Mouse (Mus musculus) T-helper 2 cell (primary cell): ENCODE data around the gene Ap5m1.
"Not testable (repeated sequence)": the region's sequence is repeated elsewhere in the genome, so short reads cannot be mapped to it uniquely, and the experiment has no call there.

Source experiments
- in situ Hi-C: fragments of 300-600 bp; cut with MboI, MseI; formaldehyde crosslinking; loops from one replicate; pipeline ENCODE4 v1.15.1; 2025; ENCODE audit warnings: high pct_unique_total_duplicates

Gene Ap5m1

DNA sequence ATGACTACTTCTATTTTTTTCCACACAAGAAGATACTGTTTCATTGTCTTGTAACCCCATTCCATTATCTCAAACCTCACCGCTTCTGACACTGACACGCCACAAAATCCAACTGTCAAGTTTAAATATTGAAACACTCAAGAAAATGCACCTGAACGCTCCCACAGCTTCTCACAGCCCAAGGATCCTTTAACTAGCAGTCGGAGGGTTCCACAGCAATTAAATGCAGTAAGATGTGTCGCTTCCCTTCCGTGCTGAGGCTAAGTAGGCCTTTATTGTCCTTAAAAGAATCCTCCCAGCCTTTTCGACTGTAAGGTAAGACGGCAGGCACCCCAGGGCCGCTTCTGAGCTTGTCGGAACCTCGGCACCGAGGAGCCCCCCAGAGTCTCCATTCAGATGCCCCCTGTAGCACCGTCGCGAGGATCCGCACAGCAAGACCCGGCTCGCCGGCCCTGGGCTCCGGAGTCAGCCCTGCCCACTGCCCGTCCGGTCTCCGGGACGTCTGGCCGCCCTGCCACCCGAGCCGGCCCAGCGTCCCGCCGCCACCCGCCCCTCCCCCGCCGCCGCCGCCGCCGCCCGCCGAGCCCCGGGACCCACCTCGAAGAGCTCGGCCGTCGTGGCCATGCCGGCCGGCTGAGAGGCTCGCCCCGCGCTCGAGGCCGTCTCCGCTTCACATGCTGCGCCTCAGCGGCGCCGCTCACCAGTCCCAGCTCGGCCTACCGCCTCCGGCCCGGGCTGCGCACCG lies at the start of gene Ap5m1:
Ap5m1 (plus strand) TSS at position 569 of the 745 bp plus-strand sequence.
- in situ Hi-C loops = no loop called here

DNA sequence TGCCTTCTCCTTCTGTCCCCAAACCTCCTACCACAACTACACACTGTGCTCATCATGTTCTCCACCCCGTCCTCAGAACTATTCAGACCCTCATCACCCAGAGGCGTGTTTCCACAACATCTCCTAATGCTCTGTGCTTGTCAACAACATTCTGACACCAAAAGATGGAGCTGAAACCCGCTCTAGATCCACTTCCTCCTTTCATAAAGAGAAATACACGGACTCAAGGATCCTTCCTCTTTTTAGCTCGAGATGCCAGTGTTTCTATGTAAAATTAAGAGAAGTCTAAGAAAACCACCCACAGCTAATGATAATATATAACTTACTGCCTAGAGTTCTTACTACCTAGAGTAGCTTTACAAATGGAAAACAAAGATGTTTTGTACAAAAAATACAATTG lies 46.1 kb upstream of the Ap5m1 start:
- in situ Hi-C loops = no loop called here

DNA sequence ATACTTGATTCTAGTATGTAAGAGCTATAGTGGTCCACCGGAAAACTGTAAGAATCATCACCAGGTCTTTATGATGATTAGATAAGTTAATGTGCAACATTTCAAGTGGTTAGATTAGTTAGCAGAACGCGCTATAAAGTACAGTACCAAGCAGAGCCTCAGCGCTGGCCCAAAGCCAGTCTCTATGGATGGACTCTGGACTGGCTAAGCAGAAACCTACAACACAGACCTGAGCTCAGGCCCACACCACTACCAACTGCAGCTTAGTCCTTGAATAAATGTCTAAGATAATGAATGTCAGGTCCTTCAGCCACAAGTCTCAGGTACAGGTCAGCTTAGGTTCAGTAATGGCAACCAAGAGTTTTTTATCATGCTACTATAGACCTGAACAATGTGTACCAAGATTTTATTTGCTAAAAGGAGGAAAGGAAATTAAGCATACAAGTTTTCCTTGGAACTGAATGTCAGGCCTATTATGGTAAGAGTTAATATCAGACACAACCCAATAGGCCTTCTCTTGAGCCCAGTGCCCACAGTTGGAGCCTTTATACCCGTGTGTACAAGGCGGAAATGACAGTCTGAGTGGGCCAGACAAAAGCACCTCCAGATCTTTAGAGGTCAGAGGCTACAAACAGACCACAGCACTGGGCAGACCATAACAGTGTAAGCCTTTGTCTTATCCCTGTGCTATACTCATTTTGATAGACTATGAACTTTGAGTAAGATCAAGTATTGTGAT lies 38.7 kb upstream of the Ap5m1 start:
- in situ Hi-C loops = no loop called here

DNA sequence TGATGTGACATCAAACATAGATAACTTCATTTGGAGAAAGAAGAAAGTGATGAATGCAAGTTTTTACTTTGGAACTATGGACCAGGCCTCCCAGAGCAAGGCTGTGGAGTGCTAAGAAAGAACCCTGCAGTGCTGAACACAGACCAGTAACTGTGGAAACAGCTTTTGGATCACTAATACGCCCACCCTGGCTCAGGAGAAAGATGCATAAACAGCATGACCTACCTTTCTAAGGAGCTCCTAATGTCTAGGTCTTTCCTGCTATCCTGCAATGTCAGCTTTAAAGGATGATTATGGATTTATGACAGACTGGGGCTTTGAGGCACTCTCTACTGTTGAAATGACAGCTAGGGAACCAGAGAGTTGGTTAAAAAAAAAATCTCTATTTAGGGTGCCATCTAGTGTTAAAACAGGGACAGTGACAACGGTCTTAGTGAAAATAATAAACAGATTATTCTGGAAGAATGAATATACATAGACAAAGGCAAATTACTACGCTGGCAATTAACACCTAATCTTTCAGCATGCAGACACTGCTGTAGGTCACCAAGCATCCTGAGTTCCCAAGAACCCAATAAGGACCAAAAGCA lies 38.0 kb upstream of the Ap5m1 start:
- in situ Hi-C loops = no loop called here

DNA sequence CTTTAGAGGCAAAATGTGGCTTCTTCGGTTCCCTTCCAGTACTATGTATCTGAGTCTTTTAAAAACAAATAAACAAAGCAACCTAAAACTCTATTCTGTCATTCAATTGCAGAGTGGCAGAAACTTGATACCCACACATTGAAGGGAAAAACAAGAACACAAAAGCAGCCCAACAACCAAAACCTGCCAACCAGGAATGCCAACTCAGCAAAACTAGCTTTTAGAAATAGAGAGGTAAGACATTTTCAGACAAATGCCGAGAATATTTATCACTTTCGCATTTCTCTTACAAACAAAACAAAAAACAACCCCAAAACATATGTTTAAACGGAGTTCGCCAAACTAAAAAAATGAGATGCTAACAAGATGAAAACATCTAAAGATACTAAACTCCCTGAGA lies 36.9 kb upstream of the Ap5m1 start:
- in situ Hi-C loops = no loop called here

DNA sequence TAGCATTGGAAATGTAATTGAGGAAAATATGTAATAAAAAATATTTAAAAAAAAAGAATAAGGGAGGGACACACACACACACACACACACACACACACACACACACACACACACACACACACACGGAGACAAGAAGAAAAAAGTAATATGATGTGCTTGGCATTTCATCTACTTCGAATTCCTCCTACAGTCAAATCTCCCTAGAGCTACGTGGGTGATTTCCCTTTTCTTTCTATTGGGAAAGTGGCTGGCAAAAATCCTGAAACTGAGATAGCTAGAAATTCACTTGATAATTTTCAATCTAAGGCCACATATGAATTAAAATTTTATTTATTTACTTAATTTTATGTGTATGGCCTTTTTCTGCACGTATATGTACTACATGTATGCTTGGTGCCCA lies 20.3 kb upstream of the Ap5m1 start:
- in situ Hi-C loops = no loop called here

DNA sequence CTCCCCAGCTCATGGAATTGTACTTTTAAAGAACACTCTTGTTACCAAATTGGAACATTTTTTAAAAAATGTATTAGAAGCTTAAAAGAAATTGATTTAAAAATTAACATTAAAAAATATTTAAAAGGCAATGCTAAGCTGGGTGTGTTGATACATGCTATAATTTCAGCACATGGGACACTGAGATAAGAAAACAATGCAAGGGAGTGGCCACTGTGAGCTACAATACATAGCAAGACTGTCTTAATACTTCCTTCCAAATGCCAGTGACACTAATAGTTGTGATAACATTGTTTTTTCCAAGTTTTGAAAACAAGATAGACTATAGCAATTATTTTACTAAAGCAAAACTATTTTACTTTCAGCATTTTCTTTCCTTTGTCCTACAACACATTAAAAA lies 16.4 kb upstream of the Ap5m1 start:
- in situ Hi-C loops = no loop called here

DNA sequence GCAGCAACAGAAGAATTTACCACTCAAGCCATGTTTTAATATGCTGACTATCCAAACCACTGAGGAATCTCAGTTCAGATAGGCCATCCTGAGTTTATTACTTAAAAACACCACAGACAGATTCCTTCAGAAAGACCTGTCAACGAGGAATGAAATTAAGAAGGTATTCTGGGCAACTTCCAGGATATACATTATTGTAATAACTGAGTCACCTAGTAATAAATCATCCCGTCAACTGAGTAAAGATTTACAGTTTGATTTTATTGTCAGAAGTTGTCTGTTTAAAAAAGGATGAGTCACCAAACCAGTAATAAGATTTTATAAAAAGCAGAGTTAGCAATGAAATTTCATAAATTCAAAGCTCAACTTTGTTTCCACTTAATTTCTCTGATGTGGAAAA lies 2.1 kb upstream of the Ap5m1 start:
- in situ Hi-C loops = no loop called here

DNA sequence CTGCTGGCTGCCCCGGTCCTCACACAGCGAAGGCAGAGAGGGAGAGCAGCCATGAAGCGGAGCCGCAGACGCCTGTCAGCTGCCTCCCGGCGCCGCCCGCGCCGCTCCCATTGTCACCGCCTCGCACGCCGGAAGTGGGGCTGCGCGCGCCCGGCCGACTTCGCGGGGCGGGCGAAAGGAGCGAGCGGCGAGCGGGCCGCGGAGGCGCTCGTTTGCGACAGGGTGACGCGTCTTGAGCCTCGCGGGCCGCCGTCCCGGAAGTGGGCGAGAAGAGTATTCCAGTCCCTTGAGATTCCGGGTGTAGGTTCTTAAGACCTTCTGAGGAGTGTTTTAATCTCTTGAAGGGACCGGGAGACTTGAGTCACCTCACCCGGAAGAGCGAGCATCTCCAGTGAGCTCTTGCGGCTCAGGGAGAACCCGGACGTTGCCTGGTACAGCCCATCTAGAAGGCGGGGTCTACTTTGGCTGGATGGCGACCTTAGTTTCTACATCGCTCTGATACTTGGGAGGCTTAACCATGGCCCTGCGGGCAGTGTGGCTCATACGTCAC lies 452 bp downstream of the Ap5m1 start, which contains the start of gene Exoc5:
Exoc5 (minus strand) TSS at position 380 of the 550 bp plus-strand sequence.
- in situ Hi-C loops = no loop called here

DNA sequence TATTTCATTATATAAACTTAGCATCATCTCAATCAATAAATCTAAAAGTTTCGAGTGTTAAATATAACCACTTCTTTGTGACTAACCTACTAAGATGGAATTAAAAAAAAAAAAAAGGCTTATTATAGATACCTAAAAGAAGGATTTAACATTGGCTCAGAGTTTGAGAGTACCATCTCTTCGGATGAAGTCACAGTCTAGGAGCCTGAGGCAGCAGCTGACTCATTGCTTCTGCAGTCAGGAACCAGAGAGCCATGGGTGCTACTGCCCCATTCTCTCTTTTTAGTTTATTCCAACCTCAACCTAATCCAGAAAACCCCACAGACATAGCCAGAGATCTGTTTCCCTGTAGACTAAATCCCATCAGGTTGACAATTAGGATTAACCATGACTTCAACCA lies 6.9 kb downstream of the Ap5m1 start:
- in situ Hi-C loops = loop anchor here (10.0 kb wide), 1 partner anchor 92 kb away; no protein-coding TSS in a partner anchor

DNA sequence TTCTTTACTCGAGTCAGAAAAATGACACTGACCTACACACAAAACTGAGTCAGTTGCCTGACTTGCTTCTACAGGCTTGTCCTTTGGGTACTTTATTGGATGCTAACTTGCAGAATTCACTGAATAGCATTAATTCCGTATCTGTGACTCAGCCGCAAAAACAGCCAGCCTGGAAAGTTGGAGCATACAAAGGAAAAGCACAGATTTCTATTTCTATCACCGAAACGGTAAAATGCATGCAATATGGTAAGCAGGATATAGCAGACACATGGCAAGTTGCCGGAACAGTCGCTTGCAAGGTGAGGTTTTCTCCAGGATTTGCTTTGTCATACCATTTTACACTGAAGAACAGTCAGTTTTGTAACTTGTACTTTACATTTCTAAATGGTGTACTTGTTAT lies 8.0 kb downstream of the Ap5m1 start:
- in situ Hi-C loops = loop anchor here (10.0 kb wide), 1 partner anchor 91 kb away; no protein-coding TSS in a partner anchor

DNA sequence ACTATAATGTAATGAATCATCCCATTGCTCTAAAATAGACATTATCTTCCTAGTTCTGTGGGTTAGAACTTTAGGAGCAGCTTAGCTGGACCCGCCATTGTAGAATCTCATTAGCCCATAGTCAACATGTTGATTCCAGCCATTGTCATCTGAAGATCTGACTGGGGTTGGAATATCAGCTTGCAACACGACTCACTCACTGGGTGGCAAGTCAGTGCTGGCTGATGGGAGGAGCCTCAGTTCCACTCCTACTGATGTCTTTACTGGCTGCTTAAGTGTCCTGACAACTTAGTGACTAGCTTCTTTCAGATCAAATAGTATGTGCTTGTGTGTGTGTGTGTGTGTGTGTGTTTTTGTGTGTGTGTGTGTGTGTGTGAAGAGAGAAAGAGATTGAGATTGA lies 8.5 kb downstream of the Ap5m1 start:
- in situ Hi-C loops = loop anchor here (10.0 kb wide), 1 partner anchor 90 kb away; no protein-coding TSS in a partner anchor

DNA sequence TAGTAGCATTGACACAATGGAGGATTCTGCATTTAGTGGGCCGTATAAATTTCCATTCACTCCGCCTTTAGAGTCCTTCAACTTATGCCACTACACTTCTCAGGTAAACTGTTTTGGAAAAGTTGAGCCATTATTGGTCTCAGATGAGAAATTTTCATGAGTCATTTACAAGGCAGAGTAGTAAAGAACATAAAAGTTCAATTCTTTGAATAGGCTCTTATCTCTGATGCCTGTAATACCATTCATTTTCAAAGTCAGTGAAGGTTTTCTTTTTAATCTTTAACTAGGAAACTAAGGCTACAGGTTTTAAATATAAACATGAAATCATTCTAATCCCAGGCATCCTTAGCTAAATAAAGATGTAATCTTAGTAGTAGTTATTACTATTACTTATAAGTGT lies 12.9 kb downstream of the Ap5m1 start:
- in situ Hi-C loops = loop anchor here (10.0 kb wide), 1 partner anchor 86 kb away; no protein-coding TSS in a partner anchor

DNA sequence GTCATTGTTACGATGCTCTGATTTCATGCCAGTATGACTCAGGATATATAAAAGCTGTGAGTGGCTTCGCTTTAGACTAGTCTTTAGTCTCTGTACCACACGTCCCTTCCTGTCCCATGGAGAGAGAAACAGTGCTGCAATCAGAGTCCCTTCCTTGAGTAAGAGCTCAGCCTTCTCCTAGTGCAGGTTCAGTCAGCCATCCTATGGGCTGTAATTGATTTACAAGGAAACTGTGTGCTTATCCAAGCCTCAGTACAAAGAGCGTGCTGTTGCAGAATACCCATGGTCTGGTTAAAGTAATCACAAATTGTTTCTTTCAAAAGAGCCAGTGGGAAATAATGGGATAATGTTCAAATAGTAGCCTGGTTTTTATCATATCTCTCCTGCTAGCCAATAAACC lies 20.6 kb downstream of the Ap5m1 start:
- in situ Hi-C loops = no loop called here

DNA sequence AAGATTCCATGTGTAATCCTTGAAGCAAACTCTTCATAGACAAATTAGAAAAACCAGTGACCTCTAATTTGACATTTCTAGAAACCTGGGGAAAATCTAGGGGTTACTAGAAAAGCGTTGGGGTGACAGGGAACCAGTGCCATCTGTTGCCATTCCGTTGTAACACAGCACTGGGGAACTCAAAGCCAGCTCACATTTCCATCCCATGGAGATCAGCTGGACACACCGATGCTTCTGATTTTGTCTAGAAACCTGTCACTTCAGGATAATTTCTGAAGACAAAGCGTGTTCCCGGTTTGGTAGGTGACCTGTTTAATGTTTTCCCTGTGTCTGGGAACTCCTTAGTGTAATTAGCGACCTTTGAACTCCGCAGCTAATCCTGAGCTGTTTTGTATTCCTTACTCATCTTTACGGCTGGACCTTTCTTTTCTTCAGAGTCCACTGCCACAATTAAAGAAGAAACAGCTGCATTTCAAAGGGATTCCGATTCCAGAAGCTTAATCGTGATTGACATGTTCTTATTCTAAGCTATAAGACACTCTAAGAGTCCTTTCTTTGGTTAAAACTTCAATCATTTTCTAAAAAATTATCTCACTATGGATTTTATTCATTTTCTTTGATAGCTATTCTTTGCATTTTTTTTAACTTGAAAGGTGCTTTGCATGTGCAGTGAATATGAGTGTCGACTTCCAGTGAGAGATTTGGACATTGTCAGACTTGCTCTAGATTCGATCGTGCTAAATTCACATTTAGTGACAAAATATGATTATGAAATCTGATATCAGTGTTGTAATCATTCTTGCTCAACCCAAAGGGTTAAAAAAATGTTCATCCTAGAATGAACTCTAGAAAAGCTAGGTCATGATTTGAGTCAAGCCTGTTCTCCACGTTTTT lies 22.5 kb downstream of the Ap5m1 start:
- in situ Hi-C loops = no loop called here

DNA sequence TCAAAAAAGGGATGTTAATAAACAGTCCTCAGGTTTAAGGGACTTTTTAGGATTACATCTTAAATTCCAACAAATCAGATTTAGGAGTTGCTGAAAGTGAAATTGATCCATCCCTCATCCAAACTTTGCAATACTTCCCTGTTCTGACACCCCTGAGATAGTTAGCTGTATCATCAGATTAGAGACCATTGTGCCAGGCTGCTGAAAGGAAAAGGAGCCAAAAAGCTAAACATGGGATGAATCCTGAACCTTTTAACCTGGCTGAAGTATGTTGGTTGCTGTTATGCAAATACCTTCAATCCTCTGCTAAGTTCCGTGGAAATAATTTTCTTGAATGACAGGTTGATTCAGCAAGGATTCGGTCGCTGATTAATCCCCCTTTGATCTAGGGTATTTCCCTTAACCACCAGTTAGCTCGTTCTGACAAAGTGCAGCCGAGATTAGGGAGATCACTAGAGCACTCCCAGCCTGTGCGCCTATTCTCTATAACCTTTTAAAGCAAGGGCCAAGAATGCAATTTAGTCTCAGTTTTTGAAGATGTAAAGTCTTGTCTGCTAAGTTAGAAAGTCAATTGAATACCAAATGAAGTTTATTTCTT lies 23.7 kb downstream of the Ap5m1 start:
- in situ Hi-C loops = no loop called here

DNA sequence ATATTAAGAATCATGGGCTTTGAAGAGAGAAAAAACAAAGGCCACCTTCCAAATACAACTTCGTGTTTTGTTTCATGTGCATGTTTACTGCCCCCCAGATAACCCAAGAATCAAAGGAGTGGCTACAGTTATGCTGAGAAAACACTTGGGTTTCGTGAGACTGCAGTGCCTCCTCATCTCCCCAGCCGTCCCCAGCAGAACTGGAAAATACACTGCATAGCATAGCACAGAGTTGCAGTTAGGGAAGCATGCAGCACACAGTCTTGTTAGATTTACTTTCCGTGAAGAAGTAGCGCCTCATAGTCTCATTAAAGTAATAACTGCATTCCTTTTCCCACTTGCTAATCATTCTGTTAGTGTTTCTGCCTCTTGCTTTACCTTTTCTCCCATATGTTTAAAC lies 24.2 kb downstream of the Ap5m1 start:
- in situ Hi-C loops = no loop called here

DNA sequence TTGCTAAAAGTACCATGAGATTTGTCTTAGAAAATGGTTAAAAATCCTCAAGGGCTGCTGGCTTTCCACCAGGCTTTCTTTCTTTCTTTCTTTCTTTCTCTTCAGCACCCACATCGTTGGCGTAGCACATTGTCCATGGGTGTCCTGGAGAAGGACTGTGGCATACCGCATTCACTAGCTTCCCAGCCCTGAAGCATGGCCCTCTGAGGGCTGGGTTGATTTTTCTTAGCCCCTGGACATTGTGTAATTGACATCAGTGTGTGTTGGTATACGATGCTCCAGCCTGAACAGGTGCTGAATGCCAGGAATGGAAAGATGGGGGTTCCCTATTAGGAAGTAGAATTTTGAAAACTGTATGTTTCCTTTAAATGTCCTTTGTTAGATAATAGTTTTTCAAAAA lies 25.4 kb downstream of the Ap5m1 start:
- in situ Hi-C loops = no loop called here

DNA sequence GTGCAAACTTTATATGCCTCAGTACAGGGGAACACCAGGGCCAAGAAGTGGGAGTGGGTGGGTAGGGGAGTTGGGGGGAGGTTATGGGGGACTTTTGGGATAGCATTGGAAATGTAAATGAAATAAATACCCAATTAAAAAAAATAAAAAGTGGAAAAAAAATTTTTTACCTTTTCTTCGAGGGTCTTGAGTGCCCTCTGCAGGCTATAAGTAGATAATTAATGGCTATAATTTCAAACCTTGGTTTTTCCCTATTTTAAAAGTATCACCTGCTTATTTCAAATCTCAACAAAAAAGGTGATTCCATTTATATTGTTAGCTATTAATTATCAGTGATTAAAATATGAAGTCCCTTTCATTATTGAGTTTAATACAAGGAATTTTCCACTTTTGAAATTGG lies 25.9 kb downstream of the Ap5m1 start:
- in situ Hi-C loops = not testable (repeated sequence)

DNA sequence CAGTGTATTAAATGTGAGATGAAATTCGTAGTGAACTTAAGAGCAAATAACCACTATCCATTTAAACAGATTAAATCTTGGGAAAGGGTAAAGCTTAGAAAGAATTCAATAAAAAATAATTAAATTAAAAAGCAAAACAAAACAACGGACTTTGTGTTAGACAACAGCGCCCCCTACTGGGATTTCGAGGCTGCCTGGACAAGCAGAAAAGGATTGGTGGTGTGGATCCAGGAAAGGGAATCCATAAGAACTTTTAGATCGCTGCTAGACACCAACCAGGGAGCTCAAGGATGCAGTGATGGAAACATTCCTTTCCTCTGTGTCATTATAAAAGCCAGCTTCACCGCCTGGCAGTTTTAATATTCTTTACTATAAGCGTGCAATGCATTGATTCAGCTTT lies 52.5 kb downstream of the Ap5m1 start:
- in situ Hi-C loops = no loop called here

DNA sequence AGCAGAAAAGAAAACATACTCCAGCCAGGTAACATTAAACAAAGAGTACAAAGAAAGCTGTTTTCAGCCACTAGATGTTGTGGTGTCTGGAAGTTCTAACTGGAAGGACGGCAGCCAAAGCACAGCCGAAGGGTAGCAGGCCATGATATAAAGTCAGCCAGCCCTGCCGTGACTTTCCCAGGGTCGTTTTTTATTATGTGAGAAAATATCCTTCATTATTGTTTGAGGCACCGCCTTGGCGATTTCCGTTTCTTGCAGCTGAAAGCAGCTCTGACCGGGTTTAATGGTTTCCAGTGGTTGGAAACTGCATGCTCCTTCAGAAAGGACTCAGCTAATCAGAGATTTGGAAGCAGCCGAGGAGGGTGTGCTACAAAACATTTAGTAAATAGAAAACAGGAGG lies 55.8 kb downstream of the Ap5m1 start:
- in situ Hi-C loops = no loop called here
